Mouse (Mus musculus) lung, postnatal 0 days (tissue): ENCODE data around the gene P3h1.

Source experiments
- CTCF ChIP-seq: IDR thresholded peaks from 2 replicates; pipeline ENCODE4 v1.5.1; 2016; ENCODE audit warnings: antibody characterized with exemption, mild to moderate bottlenecking
- EP300 ChIP-seq: IDR thresholded peaks from 2 replicates; pipeline ENCODE4 v1.6.1; 2016; ENCODE audit warnings: antibody characterized with exemption, mild to moderate bottlenecking, control low read depth

DNA sequence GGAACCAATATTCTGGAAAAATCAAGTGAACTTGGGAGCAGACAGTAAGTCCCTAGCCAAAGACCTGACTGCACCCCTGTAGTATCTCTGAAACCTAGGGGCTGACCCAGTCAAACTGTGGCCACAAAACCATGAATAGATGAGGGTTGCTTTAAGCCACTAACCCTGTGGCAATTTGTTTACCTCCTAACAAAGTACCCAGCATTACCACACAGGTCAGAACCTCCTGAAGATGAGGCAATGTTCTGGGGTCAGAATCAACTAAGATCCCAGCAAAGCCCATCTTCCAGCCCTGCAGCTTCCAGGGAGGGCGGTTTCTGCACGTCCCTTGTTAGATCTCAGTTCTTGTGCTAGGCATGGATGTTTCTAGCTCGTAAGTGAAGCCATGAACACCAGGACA lies 8.2 kb upstream of the P3h1 start:
- TF ChIP-seq EP300 (no peak), CTCF (no peak)
